Mouse (Mus musculus): ENCODE data around the gene Ghrhr.

Ghrhr gene

GRCm38 (mm10) chr6:55376076-55376475, at the start of gene Ghrhr:
TSS of gene Ghrhr (plus strand) at chr6:55376295.
- DNase-seq: no peak

GRCm38 (mm10) chr6:55326299-55326698, 49.8 kb upstream of the Ghrhr start:
- DNase-seq: no peak

- DNase-seq: no peak
These were observed 48.8 kb upstream of the Ghrhr start for GRCm38 (mm10) chr6:55327326-55327725.

- DNase-seq: no peak
These were observed 47.9 kb upstream of the Ghrhr start for GRCm38 (mm10) chr6:55328179-55328578.

- no peak for DNase-seq
These were observed 44.8 kb upstream of the Ghrhr start for GRCm38 (mm10) chr6:55331315-55331714.

- DNase-seq: no peak
These were observed 43.9 kb upstream of the Ghrhr start for GRCm38 (mm10) chr6:55332100-55332772.

GRCm38 (mm10) chr6:55332773-55333109, 43.4 kb upstream of the Ghrhr start:
- DNase-seq: no peak

GRCm38 (mm10) chr6:55335989-55336514, 40.0 kb upstream of the Ghrhr start, which contains the start of gene Aqp1:
TSS of gene Aqp1 (plus strand) at chr6:55336432.
- DNase-seq: peak; percentile 85

GRCm38 (mm10) chr6:55337242-55337641, 38.9 kb upstream of the Ghrhr start:
- DNase-seq: no peak

- peak; percentile 78 for DNase-seq
These were observed 38.0 kb upstream of the Ghrhr start for GRCm38 (mm10) chr6:55338077-55338476.

- no peak for DNase-seq
These were observed 36.9 kb upstream of the Ghrhr start for GRCm38 (mm10) chr6:55338934-55339825.

- no peak for DNase-seq
These were observed 34.4 kb upstream of the Ghrhr start for GRCm38 (mm10) chr6:55341688-55342087.

GRCm38 (mm10) chr6:55342328-55342727, 33.8 kb upstream of the Ghrhr start:
- DNase-seq: no peak

- no peak for DNase-seq
These were observed 32.6 kb upstream of the Ghrhr start for GRCm38 (mm10) chr6:55343446-55343845.

- no peak for DNase-seq
These were observed 31.6 kb upstream of the Ghrhr start for GRCm38 (mm10) chr6:55344291-55345016.

- DNase-seq: no peak
These were observed 30.8 kb upstream of the Ghrhr start for GRCm38 (mm10) chr6:55345264-55345663.

- no peak for DNase-seq
These were observed 29.6 kb upstream of the Ghrhr start for GRCm38 (mm10) chr6:55346491-55346890.

- no peak for DNase-seq
These were observed 28.2 kb upstream of the Ghrhr start for GRCm38 (mm10) chr6:55347711-55348571.

GRCm38 (mm10) chr6:55349231-55349630, 26.9 kb upstream of the Ghrhr start:
- no peak for DNase-seq

GRCm38 (mm10) chr6:55350383-55350952, 25.6 kb upstream of the Ghrhr start:
- no peak for DNase-seq

- DNase-seq: no peak
These were observed 24.4 kb upstream of the Ghrhr start for GRCm38 (mm10) chr6:55351712-55352111.

All from kidney, postnatal 10 days (tissue).